Mouse (Mus musculus) intestine, embryonic 16.5 days (tissue): ENCODE results near the gene Llgl2. TPM values are rescaled to one million over a fixed set of nuclear protein-coding genes. Genes with fewer than 3 reads are reported as not detected.
A peak's percentile ranks its signal among the peaks of the same experiment; 100 is the strongest.

Experiments
- ATAC-seq: fragments of 200-750 bp; cut with Nextera tagmentation; 2 replicates; pipeline ENCODE4 v1.8.0; 2017; ENCODE audit warnings: moderate TSS enrichment, moderate library complexity
- H3K27ac ChIP-seq: fragments of 300-500 bp; sonication (generic); 2 replicates; pipeline ENCODE4 v1.5.1; 2014; ENCODE audit warnings: mild to moderate bottlenecking, low read length
- H3K27me3 ChIP-seq: fragments of 300-500 bp; sonication (generic); replicated peaks from 2 replicates; pipeline ENCODE4 v1.6.1; 2014; ENCODE audit warnings: low read length, control low read depth, mixed read lengths; ENCODE audit not compliant: control insufficient read depth, insufficient read depth
- H3K36me3 ChIP-seq: fragments of 300-500 bp; sonication (generic); 2 replicates; pipeline ENCODE4 v1.6.1; 2014; ENCODE audit warnings: low read length, control low read depth; ENCODE audit not compliant: control insufficient read depth, insufficient read depth
- H3K4me1 ChIP-seq: fragments of 300-500 bp; sonication (generic); 2 replicates; pipeline ENCODE4 v1.6.1; 2014; ENCODE audit warnings: low read length, control low read depth, mixed read lengths; ENCODE audit not compliant: control insufficient read depth, insufficient read depth
- H3K4me2 ChIP-seq: fragments of 300-500 bp; sonication (generic); 2 replicates; pipeline ENCODE4 v1.6.1; 2014; ENCODE audit warnings: low read depth, low read length, control low read depth
- H3K4me3 ChIP-seq: fragments of 300-500 bp; sonication (generic); 2 replicates; pipeline ENCODE4 v1.5.1; 2014; ENCODE audit warnings: mild to moderate bottlenecking, low read length
- H3K9ac ChIP-seq: fragments of 300-500 bp; sonication (generic); 2 replicates; pipeline ENCODE4 v1.6.1; 2014; ENCODE audit warnings: low read depth, low read length
- H3K9me3 ChIP-seq: fragments of 300-500 bp; sonication (generic); 2 replicates; pipeline ENCODE4 v1.6.1; 2016; ENCODE audit warnings: low read length, control low read depth; ENCODE audit not compliant: control insufficient read depth
- WGBS: fragments of 180-500 bp; shearing (Covaris S2); extraction: QIAGEN DNeasy Blood & Tissue Kit; methylation state at CpG from one replicate; pipeline ENCODE4 v1.1.7; 2014; 5-methylcytosine and 5-hydroxymethylcytosine counted together
- polyA plus RNA-seq: library from polyadenylated mRNA; unstranded; fragments of >200 nt; fragmentation: Nextera tagmentation; extraction: Ambion mirVana; gene quantifications from 2 replicates; pipeline ENCODE4 v1.2.1, GENCODE M21; 2015

The Llgl2 gene
- polyA plus RNA-seq, 1 experiment from 2014 or later = 102 TPM

DNA sequence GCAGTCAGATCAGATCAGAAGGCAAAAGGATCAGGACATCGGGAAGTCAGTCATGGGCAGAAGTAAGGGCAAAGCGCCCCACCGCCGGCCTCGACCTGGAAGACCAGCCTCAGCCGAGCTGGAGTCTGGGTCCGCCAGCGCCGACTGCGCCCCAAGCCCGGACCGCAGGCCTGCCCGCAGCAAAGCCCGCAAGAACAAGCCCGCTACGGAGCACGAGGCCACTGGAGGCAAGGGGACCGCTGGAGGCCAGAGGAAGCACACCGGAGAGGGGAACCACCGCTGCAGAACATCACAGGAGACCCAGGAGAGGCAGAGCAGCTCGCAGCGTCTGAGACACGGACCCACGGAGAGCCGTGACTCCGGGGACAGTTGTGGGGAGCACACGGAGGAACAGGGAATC lies 34.5 kb downstream of the Llgl2 start, which contains the start of gene Myo15b:
Gene Myo15b (plus strand): TSS at position 53 of the 400 bp plus-strand sequence.
- peak within 1 kb of the TSS; percentile 89 for H3K4me2 ChIP-seq
- H3K9ac ChIP-seq = peak within 1 kb of the TSS; percentile 75
- ATAC-seq = no peak
- no peaks in the 10 kb centered on the region for H3K9me3 ChIP-seq
- peaks cover 11% of the 10 kb centered on the region; the same call in 1 of the 2 replicates for H3K4me1 ChIP-seq
- H3K27ac ChIP-seq = no peak within 1 kb of the TSS
- H3K4me3 ChIP-seq = peak within 1 kb of the TSS; percentile 52
- H3K36me3 ChIP-seq = peaks cover 5% of the 10 kb centered on the region; the same call in 1 of the 2 replicates
- peaks cover 31% of the 10 kb centered on the region for H3K27me3 ChIP-seq
- 20% methylated on average over 27 of the region's 27 CpGs for WGBS

DNA sequence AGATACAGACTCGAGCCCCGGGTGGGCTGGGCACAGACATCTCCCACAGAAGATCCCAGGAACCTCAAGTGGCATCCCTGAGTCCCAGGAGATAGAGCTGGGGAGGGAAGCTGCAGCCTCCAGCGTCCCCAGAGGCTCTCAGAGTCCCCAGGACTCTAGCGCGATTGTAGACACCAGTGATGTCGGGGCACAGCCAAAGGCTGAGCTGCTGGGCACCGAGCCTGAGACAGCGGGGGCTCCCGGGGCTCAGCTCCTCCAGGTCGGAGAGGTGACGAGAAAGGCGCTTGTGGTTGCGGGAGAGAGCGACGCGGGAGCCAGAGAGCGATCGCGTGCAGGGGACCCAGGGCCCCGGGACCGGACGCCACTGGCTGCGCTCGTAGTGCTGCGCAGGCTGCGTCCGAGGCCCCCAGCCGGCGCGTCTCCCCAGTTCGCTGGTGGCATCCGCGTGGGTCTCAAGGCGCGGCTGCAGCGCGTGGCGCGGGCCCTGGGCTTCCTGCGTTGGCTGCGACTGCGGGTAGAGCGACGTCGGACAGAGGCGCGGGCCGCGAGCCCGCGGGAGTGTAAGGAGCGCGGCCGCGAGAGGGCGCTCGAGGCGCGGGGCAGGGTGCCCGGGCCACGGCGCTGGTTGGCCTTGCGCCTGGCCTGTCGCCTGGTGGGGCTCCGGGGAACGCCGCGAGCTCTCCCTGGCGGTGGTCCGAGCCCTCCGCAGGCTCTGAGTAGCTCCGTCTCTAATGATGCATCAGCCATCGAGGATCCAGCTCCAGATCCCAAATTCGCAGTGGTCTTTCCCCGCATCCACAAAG lies 35.5 kb downstream of the Llgl2 start:
- H3K36me3 ChIP-seq = peaks cover 5% of the 10 kb centered on the region; the same call in 1 of the 2 replicates
- ATAC-seq = peak; percentile 89
- peak overlapping the region; percentile 52 for H3K4me3 ChIP-seq
- H3K27ac ChIP-seq = no peak overlapping the region
- H3K27me3 ChIP-seq = peaks cover 31% of the 10 kb centered on the region
- H3K9me3 ChIP-seq = no peaks in the 10 kb centered on the region
- peaks cover 11% of the 10 kb centered on the region; the same call in 1 of the 2 replicates for H3K4me1 ChIP-seq
- H3K9ac ChIP-seq = peak overlapping the region; percentile 75
- peak overlapping the region; percentile 89 for H3K4me2 ChIP-seq
- WGBS = 2% methylated on average over 75 of the region's 75 CpGs

DNA sequence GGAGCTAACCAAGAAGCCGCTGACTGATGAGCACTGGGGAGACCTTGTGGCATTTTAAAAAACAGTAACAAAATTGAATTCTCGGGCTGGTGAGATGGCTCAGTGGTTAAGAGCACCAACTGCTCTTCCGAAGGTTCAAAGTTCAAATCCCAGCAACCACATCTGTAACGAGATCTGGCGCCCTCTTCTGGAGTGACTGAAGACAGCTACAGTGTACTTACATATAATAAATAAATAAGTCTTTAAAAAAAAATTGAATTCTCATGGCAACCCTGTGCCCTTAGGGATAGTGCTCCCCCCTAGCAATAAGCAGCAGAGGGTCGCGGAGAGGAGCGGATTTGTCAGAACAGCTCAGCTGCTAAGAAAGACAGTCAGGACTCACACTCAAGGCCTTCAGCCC lies 40.0 kb downstream of the Llgl2 start:
- Histone ChIP-seq H3K9me3 (no peaks in the 10 kb centered on the region), H3K4me2 (no peak overlapping the region), H3K9ac (no peak overlapping the region), H3K36me3 (no peaks in the 10 kb centered on the region), H3K4me1 (peaks cover 7% of the 10 kb centered on the region; the same call in 1 of the 2 replicates), H3K27ac (no peak overlapping the region), H3K27me3 (peaks cover 18% of the 10 kb centered on the region), H3K4me3 (no peak overlapping the region)
- ATAC-seq = no peak
- WGBS = 81% methylated on average over 8 of the region's 8 CpGs

DNA sequence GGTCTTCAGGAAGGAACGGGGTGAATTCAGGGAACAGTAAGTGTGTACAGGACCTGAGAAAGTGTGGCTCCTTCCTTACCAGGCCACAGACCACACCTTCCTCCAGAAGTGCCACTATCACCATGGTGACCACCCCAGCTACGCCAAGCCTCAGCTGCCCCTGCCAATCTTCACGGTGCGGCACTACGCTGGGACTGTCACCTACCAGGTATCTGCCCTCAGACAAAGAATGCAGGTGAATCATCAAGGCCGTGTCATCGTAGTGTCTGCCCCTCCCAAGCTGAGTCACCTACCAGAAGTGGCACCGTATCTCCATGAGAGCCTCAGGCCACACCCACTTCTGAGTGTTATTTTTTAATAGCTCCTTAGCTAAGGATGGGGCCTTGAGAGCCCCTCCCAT lies 45.5 kb downstream of the Llgl2 start:
- WGBS = 62% methylated on average over 8 of the region's 8 CpGs
- H3K4me2 ChIP-seq = no peak overlapping the region
- peak; percentile 83 for ATAC-seq
- H3K27ac ChIP-seq = peak overlapping the region; percentile 63
- no peak overlapping the region for H3K4me3 ChIP-seq
- peaks cover 11% of the 10 kb centered on the region for H3K4me1 ChIP-seq
- H3K9ac ChIP-seq = no peak overlapping the region
- H3K36me3 ChIP-seq = no peaks in the 10 kb centered on the region
- no peaks in the 10 kb centered on the region for H3K27me3 ChIP-seq
- H3K9me3 ChIP-seq = no peaks in the 10 kb centered on the region

DNA sequence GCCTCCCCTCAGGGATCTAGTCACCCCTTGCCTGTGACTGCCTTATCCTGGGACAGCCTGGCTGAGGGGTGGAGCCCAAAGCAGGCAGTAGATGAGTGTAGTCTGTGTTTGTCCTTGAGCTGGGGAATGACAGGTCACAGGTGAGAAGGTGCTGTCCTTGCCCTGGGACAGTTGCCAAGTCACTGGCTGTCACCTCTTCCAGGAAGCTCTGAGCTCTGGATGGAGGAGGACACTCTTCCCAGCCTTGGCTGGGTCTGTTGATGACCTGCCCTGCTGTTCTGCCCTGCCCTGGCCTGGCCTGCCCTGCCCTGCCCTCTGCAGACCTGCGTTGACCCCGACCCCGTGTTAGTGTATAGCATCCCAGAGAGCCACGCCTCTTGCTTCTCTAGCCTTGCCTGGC lies 48.6 kb downstream of the Llgl2 start:
- Histone ChIP-seq H3K27ac (peak overlapping the region; percentile 33; the same call in 1 of the 2 replicates), H3K27me3 (no peaks in the 10 kb centered on the region), H3K9ac (no peak overlapping the region), H3K4me3 (no peak overlapping the region), H3K4me2 (no peak overlapping the region), H3K4me1 (peaks cover 17% of the 10 kb centered on the region), H3K9me3 (no peaks in the 10 kb centered on the region), H3K36me3 (no peaks in the 10 kb centered on the region)
- ATAC-seq = peak; percentile 8
- 59% methylated on average over 4 of the region's 4 CpGs for WGBS

DNA sequence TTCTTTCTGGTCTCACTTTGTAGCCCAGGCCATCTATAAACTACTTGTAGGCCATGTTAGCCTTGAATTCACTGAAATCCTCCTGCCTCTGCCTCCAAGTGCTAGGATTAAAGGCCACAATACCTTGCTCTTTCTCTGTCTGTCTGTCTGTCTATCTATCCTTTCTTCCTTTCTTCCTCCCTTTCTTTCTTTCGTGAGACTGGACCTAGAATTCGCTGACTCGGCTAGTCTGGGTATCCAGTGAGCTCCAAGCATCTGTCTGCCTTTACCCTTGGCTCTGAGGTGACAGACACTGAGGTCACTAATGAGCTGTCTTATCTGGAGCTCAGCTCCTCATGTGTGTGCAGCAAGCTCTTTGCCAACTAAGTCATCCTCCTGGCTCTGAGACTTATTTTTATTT lies 52.1 kb downstream of the Llgl2 start:
- Histone ChIP-seq H3K27me3 (no peaks in the 10 kb centered on the region), H3K4me1 (peaks cover 22% of the 10 kb centered on the region), H3K36me3 (no peaks in the 10 kb centered on the region), H3K9me3 (no peaks in the 10 kb centered on the region), H3K27ac (no peak overlapping the region), H3K4me2 (no peak overlapping the region), H3K9ac (no peak overlapping the region), H3K4me3 (no peak overlapping the region)
- WGBS = 97% methylated on average over 3 of the region's 3 CpGs
- no peak for ATAC-seq

DNA sequence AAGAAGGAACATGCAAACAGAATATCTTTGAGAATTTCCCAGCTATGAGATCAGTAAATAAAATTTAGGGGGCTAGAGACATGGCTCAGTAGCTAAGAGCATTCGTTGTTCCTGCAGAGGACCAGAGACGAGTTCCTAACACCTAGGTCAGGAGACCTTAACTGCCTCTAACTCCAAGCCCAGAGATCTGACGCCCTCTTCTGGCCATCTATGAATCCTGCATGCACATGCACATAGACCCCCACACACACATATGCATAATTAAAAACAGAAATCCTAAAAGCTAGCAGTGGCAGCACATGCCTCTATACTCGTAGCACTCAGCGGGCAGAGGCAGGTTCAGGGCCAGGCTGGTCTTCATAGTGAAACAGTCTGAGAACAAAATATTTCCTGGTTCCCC lies 52.6 kb downstream of the Llgl2 start:
- Histone ChIP-seq H3K36me3 (no peaks in the 10 kb centered on the region), H3K4me3 (no peak overlapping the region), H3K27me3 (no peaks in the 10 kb centered on the region), H3K27ac (peak overlapping the region; percentile 96), H3K4me1 (peaks cover 22% of the 10 kb centered on the region), H3K4me2 (peak overlapping the region; percentile 40), H3K9ac (no peak overlapping the region), H3K9me3 (no peaks in the 10 kb centered on the region)
- ATAC-seq = no peak
- WGBS = 77% methylated on average over 5 of the region's 5 CpGs

DNA sequence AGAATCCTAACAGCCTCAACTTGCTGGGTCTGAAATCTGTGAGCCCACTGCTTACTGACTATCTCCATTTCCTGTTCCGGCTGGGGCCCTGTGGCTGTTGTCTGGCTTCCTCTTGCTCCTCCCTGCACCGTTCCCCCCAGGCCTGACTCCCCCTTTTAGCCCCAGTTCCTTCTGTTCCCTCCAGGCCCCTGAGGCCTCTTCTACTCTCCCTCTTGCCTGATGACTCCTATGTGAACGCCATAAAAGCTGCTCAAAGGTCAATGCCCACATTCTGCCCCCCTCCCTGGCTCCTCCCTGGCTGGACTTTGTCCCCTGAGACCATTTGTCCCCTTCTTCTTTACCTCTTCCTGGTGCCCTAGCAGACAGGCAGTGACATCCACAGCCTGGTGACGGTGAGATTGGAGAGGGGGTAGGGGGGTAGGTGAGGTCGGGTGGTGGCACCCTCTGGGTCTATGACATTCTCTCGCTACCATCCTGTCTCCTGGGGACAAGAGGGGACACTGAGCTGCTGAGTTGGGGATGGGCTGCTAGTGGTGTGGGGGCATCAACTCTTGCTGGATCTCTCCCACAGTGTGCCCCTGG lies 53.4 kb downstream of the Llgl2 start:
- Histone ChIP-seq H3K27ac (peak overlapping the region; percentile 96), H3K4me3 (peak overlapping the region; percentile 53)

DNA sequence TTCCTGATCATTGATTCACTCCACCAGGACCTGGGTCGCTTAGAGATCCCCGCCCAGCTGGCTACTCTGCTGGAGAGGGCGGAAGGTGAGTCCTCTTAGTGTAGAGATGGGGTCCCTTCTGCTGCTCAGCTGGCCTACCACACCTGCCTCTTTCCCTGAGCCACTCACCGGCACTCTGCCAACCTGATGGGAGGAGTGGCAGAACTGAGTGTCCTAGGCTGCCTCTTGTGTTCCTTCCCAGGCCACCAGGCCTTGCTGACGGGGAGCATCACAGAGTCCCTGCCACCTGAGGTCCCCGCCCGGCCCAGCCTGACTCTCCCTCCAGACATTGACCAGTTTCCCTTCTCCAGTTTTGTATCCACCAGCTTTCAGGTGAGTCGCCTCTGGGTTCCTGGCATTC lies 54.2 kb downstream of the Llgl2 start:
- no peaks in the 10 kb centered on the region for H3K27me3 ChIP-seq
- H3K9ac ChIP-seq = peak overlapping the region; percentile 71
- no peaks in the 10 kb centered on the region for H3K9me3 ChIP-seq
- 52% methylated on average over 8 of the region's 8 CpGs for WGBS
- peaks cover 4% of the 10 kb centered on the region; the same call in 1 of the 2 replicates for H3K36me3 ChIP-seq
- H3K4me2 ChIP-seq = peak overlapping the region; percentile 57
- H3K4me3 ChIP-seq = peak overlapping the region; percentile 53
- peak; percentile 15; the same call in 1 of the 2 replicates for ATAC-seq
- peak overlapping the region; percentile 85 for H3K27ac ChIP-seq
- peaks cover 11% of the 10 kb centered on the region for H3K4me1 ChIP-seq

More for the DNA sequence above, 53.4 kb downstream of the Llgl2 start:
- H3K9me3 ChIP-seq = no peaks in the 10 kb centered on the region
- no peaks in the 10 kb centered on the region for H3K27me3 ChIP-seq
- H3K9ac ChIP-seq = peak overlapping the region; percentile 71
- H3K4me2 ChIP-seq = peak overlapping the region; percentile 57
- WGBS = 34% methylated on average over 6 of the region's 6 CpGs
- H3K4me1 ChIP-seq = peaks cover 18% of the 10 kb centered on the region
- peaks cover 4% of the 10 kb centered on the region; the same call in 1 of the 2 replicates for H3K36me3 ChIP-seq
- peak; percentile 95 for ATAC-seq
